Mouse (Mus musculus): ENCODE measurements around the gene Prkn. TPM values are rescaled to one million over a fixed set of nuclear protein-coding genes. Genes with fewer than 3 reads are reported as not detected.

Prkn gene
- polyA plus RNA-seq, 1 experiment from 2014 or later: 0.14 TPM

DNA sequence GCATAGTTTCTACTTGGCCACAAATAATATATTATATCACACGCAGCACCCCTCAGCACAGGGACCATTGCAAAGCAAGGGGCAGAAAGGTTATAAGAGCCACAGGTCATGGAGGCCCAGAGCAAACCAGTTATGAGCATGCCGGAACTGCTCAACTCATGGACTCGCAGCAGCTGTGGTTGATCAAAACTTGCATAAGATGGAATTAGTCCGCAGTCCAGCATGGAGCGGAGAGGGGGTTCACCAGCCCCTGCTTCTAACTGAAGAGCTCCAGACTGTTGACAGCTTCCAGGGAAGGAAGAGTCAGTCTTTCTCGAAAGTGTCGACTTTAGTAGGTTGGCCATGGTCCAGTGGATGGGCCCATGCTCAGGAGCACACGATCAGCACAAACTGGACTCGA lies 1083.8 kb downstream of the Prkn start:
- H3K36me3 ChIP-seq (ENCODE audit: control insufficient read depth, insufficient read depth, low read length): no peaks in the 10 kb centered on the region
- no peaks in the 10 kb centered on the region for H3K27me3 ChIP-seq (replicated peaks; ENCODE audit: control insufficient read depth, insufficient read depth, low read length)
- no peak overlapping the region for H3K9ac ChIP-seq (ENCODE audit: low read depth, low read length)
- no peak for DNase-seq (ENCODE audit: low spot score)
- H3K4me1 ChIP-seq (replicated peaks; ENCODE audit: control insufficient read depth, insufficient read depth, low read length): no peaks in the 10 kb centered on the region
- no peak overlapping the region for H3K4me3 ChIP-seq (ENCODE audit: low read depth, low read length)
- no peaks in the 10 kb centered on the region for H3K9me3 ChIP-seq (ENCODE audit: control insufficient read depth, low read length)
- no peak overlapping the region for H3K4me2 ChIP-seq
- 85% methylated on average over 9 of the region's 9 CpGs for WGBS
- no peak for ATAC-seq (replicated peaks; ENCODE audit: low FRiP score)
- H3K27ac ChIP-seq (ENCODE audit: low read depth, low read length): no peak overlapping the region

DNA sequence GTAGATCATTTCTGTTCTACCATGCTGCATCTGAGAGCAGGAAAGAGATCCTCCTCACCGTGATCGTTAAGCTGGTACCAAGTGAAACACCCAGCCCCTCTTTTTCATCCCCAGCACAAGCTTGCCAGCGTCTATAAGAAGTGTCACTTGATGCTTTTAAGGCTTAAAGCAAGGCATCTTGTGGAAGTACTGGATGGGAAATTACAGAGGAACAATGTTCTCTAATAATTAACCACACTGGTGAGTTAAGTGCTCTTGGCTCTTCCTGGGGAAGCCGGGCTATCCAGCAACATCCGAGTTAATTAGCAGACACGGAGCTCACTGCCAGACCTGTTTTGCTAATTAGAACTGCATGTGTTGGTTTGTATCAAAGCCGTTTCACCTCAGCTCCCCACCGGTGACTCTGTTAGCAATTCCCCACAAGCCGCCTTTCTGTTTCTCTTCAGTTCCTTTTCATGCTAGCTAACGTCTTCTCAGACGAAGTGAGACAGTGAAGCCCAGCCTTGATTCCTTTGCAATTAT lies 1086.7 kb downstream of the Prkn start:
- no peak overlapping the region for H3K4me2 ChIP-seq
- no peak overlapping the region for H3K9ac ChIP-seq (ENCODE audit: low read depth, low read length)
- ATAC-seq (replicated peaks; ENCODE audit: low FRiP score) (no peak), DNase-seq (ENCODE audit: low spot score) (no peak)
- no peak overlapping the region for H3K27ac ChIP-seq (ENCODE audit: low read depth, low read length)
- H3K4me3 ChIP-seq (ENCODE audit: low read depth, low read length): no peak overlapping the region
- no peaks in the 10 kb centered on the region for H3K27me3 ChIP-seq (replicated peaks; ENCODE audit: control insufficient read depth, insufficient read depth, low read length)
- 54% methylated on average over 11 of the region's 11 CpGs for WGBS
- H3K4me1 ChIP-seq (replicated peaks; ENCODE audit: control insufficient read depth, insufficient read depth, low read length): no peaks in the 10 kb centered on the region
- H3K36me3 ChIP-seq (ENCODE audit: control insufficient read depth, insufficient read depth, low read length): no peaks in the 10 kb centered on the region
- no peaks in the 10 kb centered on the region for H3K9me3 ChIP-seq (ENCODE audit: control insufficient read depth, low read length)

DNA sequence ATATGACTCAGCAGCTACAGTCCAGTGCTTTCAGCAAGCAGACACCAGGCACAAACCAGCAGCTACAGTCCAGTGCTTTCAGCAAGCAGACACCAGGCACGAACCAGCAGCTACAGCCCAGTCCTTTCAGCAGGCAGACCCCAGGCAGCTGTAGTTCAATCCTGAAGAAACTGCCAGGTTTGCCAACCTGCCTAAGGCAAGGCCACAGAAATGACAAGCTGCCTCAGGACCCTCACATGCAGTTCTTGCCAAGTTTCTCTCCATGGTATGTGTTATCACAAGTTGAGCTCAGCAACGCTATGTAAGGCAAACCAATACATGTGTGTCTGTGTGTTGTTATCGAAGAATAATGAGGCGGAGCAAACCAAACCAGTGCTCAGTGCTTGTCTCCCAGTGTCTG lies 1091.5 kb downstream of the Prkn start:
- Histone ChIP-seq H3K4me1 (replicated peaks; ENCODE audit: control insufficient read depth, insufficient read depth, low read length) (no peaks in the 10 kb centered on the region), H3K4me3 (ENCODE audit: low read depth, low read length) (no peak overlapping the region), H3K9ac (ENCODE audit: low read depth, low read length) (no peak overlapping the region), H3K27me3 (replicated peaks; ENCODE audit: control insufficient read depth, insufficient read depth, low read length) (no peaks in the 10 kb centered on the region), H3K27ac (ENCODE audit: low read depth, low read length) (no peak overlapping the region), H3K4me2 (no peak overlapping the region), H3K36me3 (ENCODE audit: control insufficient read depth, insufficient read depth, low read length) (no peaks in the 10 kb centered on the region), H3K9me3 (ENCODE audit: control insufficient read depth, low read length) (no peaks in the 10 kb centered on the region)
- 83% methylated on average over 4 of the region's 4 CpGs for WGBS
- DNase-seq (ENCODE audit: low spot score) (no peak), ATAC-seq (replicated peaks; ENCODE audit: low FRiP score) (no peak)

DNA sequence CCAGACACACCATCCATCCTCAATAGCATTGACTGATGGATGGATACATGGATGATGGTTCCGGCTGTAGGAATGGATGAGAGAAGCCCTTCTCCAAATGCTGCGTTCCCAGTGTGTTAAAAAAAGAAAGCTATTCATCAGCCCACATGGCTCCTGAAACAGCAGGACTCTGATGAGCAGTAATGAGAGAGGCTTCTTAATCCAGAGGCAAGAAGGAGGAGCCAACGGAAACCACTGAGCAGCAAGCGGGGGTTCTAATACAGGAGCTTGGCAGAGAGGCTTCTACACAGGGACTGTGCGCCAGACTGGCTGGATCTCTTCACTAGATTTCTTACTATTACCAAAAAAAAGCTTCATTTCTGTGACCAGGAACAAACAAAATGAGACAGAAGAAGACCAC lies 1093.6 kb downstream of the Prkn start:
- Histone ChIP-seq H3K27me3 (replicated peaks; ENCODE audit: control insufficient read depth, insufficient read depth, low read length) (no peaks in the 10 kb centered on the region), H3K4me3 (ENCODE audit: low read depth, low read length) (no peak overlapping the region), H3K9ac (ENCODE audit: low read depth, low read length) (no peak overlapping the region), H3K36me3 (ENCODE audit: control insufficient read depth, insufficient read depth, low read length) (no peaks in the 10 kb centered on the region), H3K9me3 (ENCODE audit: control insufficient read depth, low read length) (no peaks in the 10 kb centered on the region), H3K27ac (ENCODE audit: low read depth, low read length) (no peak overlapping the region), H3K4me1 (replicated peaks; ENCODE audit: control insufficient read depth, insufficient read depth, low read length) (no peaks in the 10 kb centered on the region), H3K4me2 (no peak overlapping the region)
- ATAC-seq (replicated peaks; ENCODE audit: low FRiP score) (no peak), DNase-seq (ENCODE audit: low spot score) (no peak)
- 66% methylated on average over 5 of the region's 5 CpGs for WGBS

DNA sequence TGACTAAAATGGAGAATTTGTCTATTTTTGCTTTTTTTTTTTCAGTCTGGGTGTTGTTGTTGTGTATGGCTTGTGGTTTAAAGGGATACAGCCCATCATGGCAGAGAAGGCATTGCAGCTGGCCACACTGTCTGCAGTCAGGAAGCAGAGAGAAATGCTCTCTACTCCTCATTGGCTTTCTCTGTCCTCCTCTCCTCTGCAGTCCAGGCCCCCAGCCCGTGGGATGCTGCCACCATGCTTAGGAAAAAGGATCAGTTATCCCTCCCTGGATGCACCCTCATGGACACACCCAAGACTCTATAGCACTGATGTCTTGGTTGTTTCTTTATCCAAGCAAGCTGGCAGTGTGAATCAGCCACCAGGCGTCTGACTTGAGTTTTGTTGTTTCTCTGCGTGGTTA lies 1107.3 kb downstream of the Prkn start:
- DNase-seq (ENCODE audit: low spot score): no peak
- Histone ChIP-seq H3K9ac (ENCODE audit: low read depth, low read length) (no peak overlapping the region), H3K4me2 (no peak overlapping the region)

DNA sequence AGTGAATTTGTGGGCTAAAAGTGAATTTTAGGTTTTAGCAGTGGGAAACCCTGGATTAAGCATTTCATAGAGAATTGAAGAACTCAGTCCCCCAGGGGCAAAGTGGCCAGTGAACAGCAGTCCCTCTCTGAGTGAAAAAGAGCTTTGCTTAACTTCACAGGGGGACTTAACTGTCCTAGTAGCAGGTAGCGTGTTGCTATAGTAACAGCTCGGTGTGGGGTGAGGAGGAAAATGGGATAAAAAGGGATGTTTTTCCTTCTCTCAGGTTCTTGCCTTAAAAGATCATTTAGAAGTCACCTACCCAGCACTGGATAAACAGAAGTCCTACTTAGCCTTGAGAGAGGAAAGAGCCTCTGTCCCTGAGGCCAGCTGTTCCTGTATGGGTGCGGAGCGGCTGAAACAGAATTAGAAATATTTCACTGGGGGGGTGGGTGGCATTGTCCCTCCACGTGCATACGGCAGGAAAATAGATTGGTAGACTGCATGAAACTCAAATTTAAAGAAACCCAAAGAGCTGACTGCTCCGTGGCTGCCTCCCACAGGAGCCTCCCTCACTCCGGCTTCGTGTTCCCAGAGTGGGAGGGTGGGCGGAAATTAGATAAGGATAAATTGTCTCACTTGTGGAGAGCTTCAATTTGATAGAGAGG lies 1109.5 kb downstream of the Prkn start:
- Histone ChIP-seq H3K4me3 (ENCODE audit: low read depth, low read length) (no peak overlapping the region), H3K36me3 (ENCODE audit: control insufficient read depth, insufficient read depth, low read length) (no peaks in the 10 kb centered on the region), H3K27ac (ENCODE audit: low read depth, low read length) (no peak overlapping the region), H3K9me3 (ENCODE audit: control insufficient read depth, low read length) (no peaks in the 10 kb centered on the region), H3K4me1 (replicated peaks; ENCODE audit: control insufficient read depth, insufficient read depth, low read length) (no peaks in the 10 kb centered on the region), H3K9ac (ENCODE audit: low read depth, low read length) (no peak overlapping the region), H3K4me2 (no peak overlapping the region), H3K27me3 (replicated peaks; ENCODE audit: control insufficient read depth, insufficient read depth, low read length) (no peaks in the 10 kb centered on the region)
- DNase-seq (ENCODE audit: low spot score) (no peak), ATAC-seq (replicated peaks; ENCODE audit: low FRiP score) (no peak)
- 55% methylated on average over 10 of the region's 10 CpGs for WGBS

More for the DNA sequence above, 1107.3 kb downstream of the Prkn start:
- ATAC-seq (replicated peaks; ENCODE audit: low FRiP score): no peak
- H3K27me3 ChIP-seq (replicated peaks; ENCODE audit: control insufficient read depth, insufficient read depth, low read length): no peaks in the 10 kb centered on the region
- WGBS: 79% methylated on average over 3 of the region's 3 CpGs
- no peaks in the 10 kb centered on the region for H3K36me3 ChIP-seq (ENCODE audit: control insufficient read depth, insufficient read depth, low read length)
- no peaks in the 10 kb centered on the region for H3K9me3 ChIP-seq (ENCODE audit: control insufficient read depth, low read length)
- no peak overlapping the region for H3K27ac ChIP-seq (ENCODE audit: low read depth, low read length)
- no peak overlapping the region for H3K4me3 ChIP-seq (ENCODE audit: low read depth, low read length)
- H3K4me1 ChIP-seq (replicated peaks; ENCODE audit: control insufficient read depth, insufficient read depth, low read length): no peaks in the 10 kb centered on the region

DNA sequence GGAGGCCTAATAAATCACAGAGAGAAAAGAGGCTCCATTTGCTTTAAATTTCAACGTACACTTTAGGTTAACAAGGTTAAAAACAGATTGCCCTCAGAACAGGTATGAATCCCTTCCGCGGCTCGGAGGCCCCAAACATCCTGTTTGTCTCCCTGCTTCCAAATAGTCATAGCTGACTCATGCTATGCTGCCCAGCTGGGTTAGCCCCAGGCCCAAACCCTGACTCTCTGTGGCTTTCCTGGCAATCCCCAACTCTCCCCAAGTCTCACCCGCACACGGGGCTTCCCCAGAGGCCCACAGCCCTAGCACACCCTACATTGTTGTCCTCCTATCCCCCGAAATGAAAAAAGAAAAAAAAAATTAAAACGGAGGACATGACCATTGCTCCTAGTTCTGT lies 1110.0 kb downstream of the Prkn start:
- no peaks in the 10 kb centered on the region for H3K9me3 ChIP-seq (ENCODE audit: control insufficient read depth, low read length)
- WGBS: 55% methylated on average over 8 of the region's 8 CpGs
- no peaks in the 10 kb centered on the region for H3K36me3 ChIP-seq (ENCODE audit: control insufficient read depth, insufficient read depth, low read length)
- H3K4me2 ChIP-seq: no peak overlapping the region
- H3K27ac ChIP-seq (ENCODE audit: low read depth, low read length): no peak overlapping the region
- no peak overlapping the region for H3K9ac ChIP-seq (ENCODE audit: low read depth, low read length)
- H3K27me3 ChIP-seq (replicated peaks; ENCODE audit: control insufficient read depth, insufficient read depth, low read length): no peaks in the 10 kb centered on the region
- ATAC-seq (replicated peaks; ENCODE audit: low FRiP score) (no peak), DNase-seq (ENCODE audit: low spot score) (no peak)
- H3K4me3 ChIP-seq (ENCODE audit: low read depth, low read length): no peak overlapping the region
- no peaks in the 10 kb centered on the region for H3K4me1 ChIP-seq (replicated peaks; ENCODE audit: control insufficient read depth, insufficient read depth, low read length)

DNA sequence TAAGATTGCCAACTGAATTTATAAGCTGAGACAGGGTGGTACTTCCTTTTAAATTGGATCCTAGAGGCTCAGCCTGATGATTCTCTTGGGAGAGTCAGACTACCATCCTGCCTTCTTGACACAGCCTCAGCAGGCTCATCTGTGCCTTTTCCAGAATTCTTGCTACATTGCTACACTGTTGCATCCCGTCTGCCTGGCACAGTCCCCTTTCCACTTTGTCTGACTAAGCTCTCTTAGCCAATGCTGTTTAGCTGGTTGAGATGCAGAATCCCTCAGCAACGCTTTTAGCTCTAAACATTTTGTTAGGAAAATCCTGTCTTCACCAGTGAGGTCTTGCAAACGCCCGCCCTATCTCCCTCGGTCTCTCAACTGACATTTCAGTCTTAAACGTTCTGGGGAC lies 1115.1 kb downstream of the Prkn start:
- ATAC-seq (replicated peaks; ENCODE audit: low FRiP score): no peak
- H3K27ac ChIP-seq (ENCODE audit: low read depth, low read length): no peak overlapping the region
- H3K36me3 ChIP-seq (ENCODE audit: control insufficient read depth, insufficient read depth, low read length): no peaks in the 10 kb centered on the region
- no peak overlapping the region for H3K4me2 ChIP-seq
- WGBS: 79% methylated on average over 6 of the region's 6 CpGs
- no peak overlapping the region for H3K9ac ChIP-seq (ENCODE audit: low read depth, low read length)
- no peak overlapping the region for H3K4me3 ChIP-seq (ENCODE audit: low read depth, low read length)
- H3K9me3 ChIP-seq (ENCODE audit: control insufficient read depth, low read length): no peaks in the 10 kb centered on the region
- no peaks in the 10 kb centered on the region for H3K4me1 ChIP-seq (replicated peaks; ENCODE audit: control insufficient read depth, insufficient read depth, low read length)
- no peaks in the 10 kb centered on the region for H3K27me3 ChIP-seq (replicated peaks; ENCODE audit: control insufficient read depth, insufficient read depth, low read length)
- no peak for DNase-seq (ENCODE audit: low spot score)

DNA sequence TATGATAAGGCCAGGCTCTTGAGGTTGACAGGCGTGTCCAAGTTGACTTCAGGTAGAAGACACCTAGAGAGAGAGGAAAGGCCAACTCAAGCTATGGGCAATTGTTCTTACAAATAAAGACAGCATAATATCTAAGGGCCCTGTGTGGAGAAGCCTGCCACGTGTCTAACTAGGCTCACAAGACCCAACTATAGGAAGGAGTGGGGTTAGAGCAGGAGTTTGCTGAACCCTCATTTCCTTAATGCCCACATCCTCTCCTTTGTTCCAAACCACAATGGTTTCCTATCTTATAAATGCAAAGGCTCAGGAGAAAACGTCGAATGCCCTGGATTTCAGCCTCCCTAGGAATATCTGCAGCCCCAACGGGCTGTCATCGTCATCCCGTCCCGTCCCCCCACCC lies 1120.3 kb downstream of the Prkn start:
- no peaks in the 10 kb centered on the region for H3K36me3 ChIP-seq (ENCODE audit: control insufficient read depth, insufficient read depth, low read length)
- no peak overlapping the region for H3K4me2 ChIP-seq
- H3K9me3 ChIP-seq (ENCODE audit: control insufficient read depth, low read length): no peaks in the 10 kb centered on the region
- no peak overlapping the region for H3K9ac ChIP-seq (ENCODE audit: low read depth, low read length)
- H3K4me3 ChIP-seq (ENCODE audit: low read depth, low read length): no peak overlapping the region
- H3K27ac ChIP-seq (ENCODE audit: low read depth, low read length): no peak overlapping the region
- H3K4me1 ChIP-seq (replicated peaks; ENCODE audit: control insufficient read depth, insufficient read depth, low read length): no peaks in the 10 kb centered on the region
- H3K27me3 ChIP-seq (replicated peaks; ENCODE audit: control insufficient read depth, insufficient read depth, low read length): no peaks in the 10 kb centered on the region
- WGBS: 53% methylated on average over 8 of the region's 8 CpGs
- ATAC-seq (replicated peaks; ENCODE audit: low FRiP score) (no peak), DNase-seq (ENCODE audit: low spot score) (no peak)
